Mouse (Mus musculus) CH12.LX (cell line): ENCODE measurements around the gene Chaf1a. TPM values are rescaled to one million over a fixed set of nuclear protein-coding genes. Genes with fewer than 3 reads are reported as not detected.
A peak's percentile ranks its signal among the peaks of the same experiment; 100 is the strongest.

ENCODE experiments used
- DNase-seq: peaks from one replicate; pipeline ENCODE4 v3.0.0-alpha.2; 2013; ENCODE audit errors: extremely low read depth
- H3K27ac ChIP-seq: 2 replicates; pipeline ENCODE4 v1.5.1; 2012; ENCODE audit warnings: low read depth, mild to moderate bottlenecking, control low read depth, moderate library complexity; ENCODE audit not compliant: insufficient read depth
- H3K27me3 ChIP-seq: replicated peaks from 2 replicates; pipeline ENCODE3; 2012; ENCODE audit warnings: inconsistent platforms
- H3K36me3 ChIP-seq, 2 experiments: replicated peaks in 1 of 2; 2 replicates each; pipeline versions ENCODE3 to v1.6.1; 2012; ENCODE audit warnings: inconsistent platforms in 1 of 2, low read length in 1 of 2, mild to moderate bottlenecking in 1 of 2, mixed read lengths in 1 of 2, moderate library complexity in 1 of 2; ENCODE audit not compliant: control insufficient read depth in 1 of 2, insufficient read depth in 1 of 2
- H3K4me1 ChIP-seq, 2 experiments: 2 replicates each; pipeline ENCODE4 v1.6.1; 2012; ENCODE audit warnings: inconsistent platforms in 1 of 2, moderate library complexity in 1 of 2; ENCODE audit not compliant: insufficient read depth in 2 of 2, control insufficient read depth in 1 of 2
- H3K4me2 ChIP-seq: 2 replicates; pipeline ENCODE4 v1.6.1; 2012; ENCODE audit warnings: low read depth, mild to moderate bottlenecking, control low read depth; ENCODE audit not compliant: poor library complexity, insufficient read depth, severe bottlenecking
- H3K4me3 ChIP-seq, 3 experiments: fragments of 150-350 bp in 1 of 3; sonication (generic) in 1 of 3; replicated peaks in 1 of 3; 2 replicates each; pipeline versions ENCODE3 to v1.5.1; 2011 to 2012; ENCODE audit warnings: low read depth in 2 of 3, low read length in 2 of 3, mild to moderate bottlenecking in 2 of 3, moderate library complexity in 2 of 3, control low read depth in 1 of 3, improper control_type of control experiment in 1 of 3, inconsistent platforms in 1 of 3, mixed read lengths in 1 of 3; ENCODE audit not compliant: poor library complexity in 1 of 3
- H3K79me2 ChIP-seq: replicated peaks from 2 replicates; pipeline ENCODE4 v1.6.1; 2012; ENCODE audit warnings: mild to moderate bottlenecking, moderate library complexity; ENCODE audit not compliant: control insufficient read depth, poor library complexity, insufficient read depth, severe bottlenecking; ENCODE audit errors: extremely low read depth
- H3K9ac ChIP-seq: 2 replicates; pipeline ENCODE4 v1.6.1; 2012; ENCODE audit warnings: low read depth, mild to moderate bottlenecking, control low read depth, moderate library complexity; ENCODE audit not compliant: insufficient read depth
- H3K9me3 ChIP-seq: replicated peaks from 2 replicates; pipeline ENCODE3; 2012; ENCODE audit warnings: low read length, inconsistent platforms, mixed read lengths
- CHD1 ChIP-seq: IDR thresholded peaks from 2 replicates; pipeline ENCODE4 v1.6.1; 2012; ENCODE audit warnings: low read depth, low read length, improper control_type of control experiment, inconsistent platforms
- CHD2 ChIP-seq: IDR thresholded peaks from 2 replicates; pipeline ENCODE4 v1.6.1; 2011; ENCODE audit warnings: low read length, improper control_type of control experiment
- CTCF ChIP-seq, 2 experiments: IDR thresholded peaks in 1 of 2; conservative IDR thresholded peaks in 1 of 2; 2 replicates each; pipeline ENCODE4 v1.5.1; 2011 to 2012; ENCODE audit warnings: low read depth in 2 of 2, low read length in 2 of 2, improper control_type of control experiment in 1 of 2, inconsistent platforms in 1 of 2, mild to moderate bottlenecking in 1 of 2, moderate library complexity in 1 of 2
- ELF1 ChIP-seq: IDR thresholded peaks from 2 replicates; pipeline ENCODE4 v1.6.1; 2014; ENCODE audit warnings: low read depth, mild to moderate bottlenecking, inconsistent platforms, low read length, improper control_type of control experiment
- EP300 ChIP-seq: IDR thresholded peaks from 2 replicates; pipeline ENCODE4 v1.6.1; 2011; ENCODE audit warnings: low read length, improper control_type of control experiment
- ETS1 ChIP-seq: conservative IDR thresholded peaks from 2 replicates; pipeline ENCODE4 v1.6.1; 2012; ENCODE audit warnings: low read depth, mild to moderate bottlenecking, inconsistent platforms, low read length, improper control_type of control experiment, moderate library complexity
- GABPA ChIP-seq: IDR thresholded peaks from 2 replicates; pipeline ENCODE4 v1.6.1; 2012; ENCODE audit warnings: low read depth, low read length, improper control_type of control experiment, inconsistent platforms; ENCODE audit not compliant: insufficient replicate concordance
- HCFC1 ChIP-seq: IDR thresholded peaks from 2 replicates; pipeline ENCODE4 v1.6.1; 2012; ENCODE audit warnings: low read depth, mild to moderate bottlenecking, inconsistent platforms, low read length, improper control_type of control experiment
- IRF4 ChIP-seq: IDR thresholded peaks from 2 replicates; pipeline ENCODE4 v1.6.1; 2014; ENCODE audit warnings: low read depth, mild to moderate bottlenecking, inconsistent platforms, low read length, improper control_type of control experiment
- JUN ChIP-seq: IDR thresholded peaks from 2 replicates; pipeline ENCODE4 v1.6.1; 2011; ENCODE audit warnings: low read depth, mild to moderate bottlenecking, low read length, improper control_type of control experiment, moderate library complexity; ENCODE audit not compliant: insufficient read depth
- MEF2A ChIP-seq: IDR thresholded peaks from 2 replicates; pipeline ENCODE4 v1.6.1; 2014; ENCODE audit warnings: low read depth, mild to moderate bottlenecking, inconsistent platforms, low read length, improper control_type of control experiment, borderline replicate concordance
- NRF1 ChIP-seq: IDR thresholded peaks from 2 replicates; pipeline ENCODE4 v1.6.1; 2014; ENCODE audit warnings: low read depth, mild to moderate bottlenecking, inconsistent platforms, low read length, improper control_type of control experiment, moderate library complexity
- RAD21 ChIP-seq: IDR thresholded peaks from 2 replicates; pipeline ENCODE4 v1.6.1; 2011; ENCODE audit warnings: low read depth, mild to moderate bottlenecking, low read length, improper control_type of control experiment, moderate library complexity
- USF1 ChIP-seq: IDR thresholded peaks from 2 replicates; pipeline ENCODE4 v1.6.1; 2014; ENCODE audit warnings: low read depth, mild to moderate bottlenecking, inconsistent platforms, low read length, improper control_type of control experiment
- ZNF384 ChIP-seq: IDR thresholded peaks from 2 replicates; pipeline ENCODE4 v1.6.1; 2012; ENCODE audit warnings: low read depth, low read length, improper control_type of control experiment, inconsistent platforms
- dilution Hi-C: fragments of 300-500 bp; cut with MboI; formaldehyde crosslinking; loops from 2 replicates; pipeline ENCODE4 v1.14.3; 2020; ENCODE audit warnings: low sequenced_read_pairs; ENCODE audit not compliant: extremely low pct_unique_long_range_greater_than_20kb, extremely low pct_ligation_motif_present
- in situ Hi-C: fragments of 300-500 bp; cut with MboI; formaldehyde crosslinking; loops from 3 replicates; pipeline ENCODE4 v1.14.3; 2019; ENCODE audit warnings: low sequenced_read_pairs, low pct_ligation_motif_present, low pct_unique_long_range_greater_than_20kb, mixed read lengths
- polyA plus RNA-seq: library from polyadenylated mRNA; unstranded; fragments of >175 nt; gene quantifications from 2 replicates; pipeline ENCODE4 v1.2.1, GENCODE M21; 2012; ENCODE audit warnings: low read depth; ENCODE audit not compliant: insufficient read length
- total RNA-seq, 2 experiments: library from RNA; depleted of rRNA; stranded (reverse); fragments of 300-350 nt in 1 of 2; fragments of >200 nt in 1 of 2; gene quantifications; 2 replicates each; pipeline ENCODE4 v1.2.3; 2012 to 2014

The Chaf1a gene
- total and polyA plus RNA-seq, 3 experiments, result 18.4 to 97.1 (median 39.3) TPM

GRCm38 (mm10) chr17:56022989-56023290 is 17.3 kb upstream of the Chaf1a start:
- Histone ChIP-seq H3K27ac (0 out of 2 replicates have a peak overlapping the region, but pooled peaks have one; percentile 24), H3K27me3 (no peaks in the 10 kb centered on the region), H3K9ac (no peak overlapping the region), H3K79me2 (peaks cover 24% of the 10 kb centered on the region), H3K4me1 (peaks cover 36 to 83% of the 10 kb centered on the region in 2 experiments), H3K36me3 (peaks cover 31 to 88% of the 10 kb centered on the region in 2 experiments), H3K4me2 (no peak overlapping the region), H3K4me3 (no peak overlapping the region), H3K9me3 (no peaks in the 10 kb centered on the region)
- in situ Hi-C loops, result no loop called here
- dilution Hi-C loops, result no loop called here
- no peak for TF ChIP-seq IRF4
- TF ChIP-seq JUN, result no peak
- no peak for TF ChIP-seq GABPA
- TF ChIP-seq USF1, result no peak
- no peak for TF ChIP-seq MEF2A
- TF ChIP-seq CTCF (conservative IDR thresholded peaks at IDR 0.05 in 1 of 2, IDR thresholded peaks at IDR 0.05 in 1 of 2; ENCODE audit: low read depth in 2 of 2, low read length in 2 of 2), result no peak
- no peak for TF ChIP-seq HCFC1
- no peak for TF ChIP-seq RAD21
- no peak for TF ChIP-seq NRF1
- TF ChIP-seq CHD1, result no peak
- DNase-seq, result no peak

- dilution Hi-C loops, result no loop called here
- no peaks in the 10 kb centered on the region for H3K27me3 ChIP-seq
- no peak for TF ChIP-seq CHD1
- H3K36me3 ChIP-seq, result peaks cover 31 to 88% of the 10 kb centered on the region in 2 experiments
- H3K9me3 ChIP-seq, result no peaks in the 10 kb centered on the region
- no peak overlapping the region for H3K9ac ChIP-seq
- peaks cover 25% of the 10 kb centered on the region for H3K79me2 ChIP-seq
- in situ Hi-C loops, result no loop called here
- H3K4me2 ChIP-seq, result no peak overlapping the region
- peak overlapping the region; percentile 24; the same call in 1 of the 2 replicates for H3K27ac ChIP-seq
- no peak for DNase-seq
- H3K4me3 ChIP-seq, result no peak overlapping the region
- H3K4me1 ChIP-seq, result peaks cover 36 to 87% of the 10 kb centered on the region in 2 experiments
Measured at GRCm38 (mm10) chr17:56023386-56023785, 16.9 kb upstream of the Chaf1a start.

GRCm38 (mm10) chr17:56024476-56024875 is 15.8 kb upstream of the Chaf1a start:
- H3K9ac ChIP-seq, result no peak overlapping the region
- TF ChIP-seq ZNF384 (no peak), CHD2 (no peak), ETS1 (0 out of 2 replicates have a peak, but pooled peaks have one; percentile 20), ELF1 (no peak), EP300 (peak; percentile 21; the same call in 1 of the 2 replicates)
- TF ChIP-seq, all 38 proteins: peak for 2
- no peak overlapping the region for H3K4me3 ChIP-seq
- peaks cover 35% of the 10 kb centered on the region for H3K79me2 ChIP-seq
- no peak overlapping the region for H3K4me2 ChIP-seq
- in situ Hi-C loops, result no loop called here
- DNase-seq, result peak; percentile 46
- H3K4me1 ChIP-seq, result peaks cover 36 to 95% of the 10 kb centered on the region in 2 experiments
- no peaks in the 10 kb centered on the region for H3K9me3 ChIP-seq
- peaks cover 31 to 88% of the 10 kb centered on the region in 2 experiments for H3K36me3 ChIP-seq
- H3K27ac ChIP-seq, result no peak overlapping the region
- dilution Hi-C loops, result no loop called here
- no peaks in the 10 kb centered on the region for H3K27me3 ChIP-seq
